Comparison of ENCODE assay signal across 8 mouse cellular contexts in genomic region chr15:93552169-93552568, GRCm38 (mm10). TPM values are rescaled to one million over a fixed set of nuclear protein-coding genes. Genes with fewer than 3 reads are reported as not detected.
DNase-seq lines count a peak whose midpoint lies in the region; ATAC-seq and TF ChIP-seq lines count a peak whose summit lies in the region.

No protein-coding gene starts in this region.

- H3K9me3 ChIP-seq in forebrain, embryonic 13.5 days (replicated peaks): no peaks in the 10 kb centered on the region
- no peaks in the 10 kb centered on the region for H3K9me3 ChIP-seq in liver, embryonic 12.5 days (replicated peaks)

- H3K4me1 ChIP-seq in forebrain, embryonic 13.5 days: 0 out of 2 replicates have a peak, but pooled peaks cover 4% of the 10 kb centered on the region
- H3K4me1 ChIP-seq in liver, embryonic 12.5 days: peaks cover 34% of the 10 kb centered on the region
- peaks cover 7% of the 10 kb centered on the region for H3K4me1 ChIP-seq in thymus, adult 2 months (replicated peaks; ENCODE audit: control insufficient read depth, insufficient read depth, low read length)

- H3K27ac ChIP-seq in forebrain, embryonic 13.5 days: no peak overlapping the region
- 0 out of 2 replicates have a peak overlapping the region, but pooled peaks have one; percentile 20 for H3K27ac ChIP-seq in liver, embryonic 12.5 days
- no peak overlapping the region for H3K27ac ChIP-seq in thymus, adult 2 months (ENCODE audit: control insufficient read depth, insufficient read depth, low read length)

- no peaks in the 10 kb centered on the region for H3K36me3 ChIP-seq in forebrain, embryonic 13.5 days (ENCODE audit: poor library complexity, severe bottlenecking)
- no peaks in the 10 kb centered on the region for H3K36me3 ChIP-seq in liver, embryonic 12.5 days
- H3K36me3 ChIP-seq in thymus, adult 2 months (ENCODE audit: control insufficient read depth, insufficient read depth, low read length): no peaks in the 10 kb centered on the region

- 1% methylated on average over 9 of the region's 9 CpGs for WGBS in forebrain, embryonic 13.5 days
- 4% methylated on average over 9 of the region's 9 CpGs for WGBS in liver, embryonic 12.5 days (ENCODE audit: insufficient replicate concordance)
- WGBS in thymus, adult 2 months: 17% methylated on average over 9 of the region's 9 CpGs

- H3K27me3 ChIP-seq in forebrain, embryonic 13.5 days: no peaks in the 10 kb centered on the region
- no peaks in the 10 kb centered on the region for H3K27me3 ChIP-seq in liver, embryonic 12.5 days (replicated peaks)
- no peaks in the 10 kb centered on the region for H3K27me3 ChIP-seq in thymus, adult 2 months (ENCODE audit: control insufficient read depth, insufficient read depth, low read length)

- no peak overlapping the region for H3K9ac ChIP-seq in forebrain, embryonic 13.5 days
- no peak overlapping the region for H3K9ac ChIP-seq in liver, embryonic 12.5 days

- H3K4me3 ChIP-seq in forebrain, embryonic 13.5 days: no peak overlapping the region
- H3K4me3 ChIP-seq in liver, embryonic 12.5 days: 0 out of 2 replicates have a peak overlapping the region, but pooled peaks have one; percentile 1
- H3K4me3 ChIP-seq in thymus, adult 2 months (ENCODE audit: control insufficient read depth, insufficient read depth, low read length): 0 out of 2 replicates have a peak overlapping the region, but pooled peaks have one; percentile 12

- H3K4me2 ChIP-seq in forebrain, embryonic 13.5 days: peak overlapping the region; percentile 34
- H3K4me2 ChIP-seq in liver, embryonic 12.5 days: peak overlapping the region; percentile 49

- DNase-seq in 3134 (ENCODE audit: extremely low read depth, insufficient read length, low spot score): peak; percentile 18
- DNase-seq in adrenal gland, postnatal 10 days: peak; percentile 84
- DNase-seq in hindlimb bud, embryonic 11.5 days (ENCODE audit: extremely low spot score, low read depth, low spot score): peak; percentile 61
- peak; percentile 29 to 33 for DNase-seq in natural killer cell, adult 2 months (ENCODE audit: low spot score in 2 of 2)
- DNase-seq in thymus, adult 2 months: peak; percentile 66
- no peak for DNase-seq in frontal cortex, postnatal 14 days (ENCODE audit: low spot score in 2 of 2)

- TF ChIP-seq CTCF in thymus, adult 2 months (IDR thresholded peaks at IDR 0.05; ENCODE audit: borderline replicate concordance, control insufficient read depth, extremely low read depth, insufficient read depth, low read length, poor library complexity): no peak

- no peak for TF ChIP-seq POLR2A in thymus, adult 2 months (IDR thresholded peaks at IDR 0.05; ENCODE audit: control insufficient read depth, extremely low read depth, insufficient read depth, low read length, poor library complexity)

- ATAC-seq in forebrain, embryonic 13.5 days: peak; percentile 68
- ATAC-seq in liver, embryonic 12.5 days: peak; percentile 83

RNA-seq across cellular contexts. Expression of gene Prickle1, which starts 43.5 kb away (rescaled TPM):
- 10 to 100 TPM; 21.0 to 23.8 TPM for total RNA-seq in adrenal gland, postnatal 10 days (2021)
- polyA plus RNA-seq in forebrain, embryonic 13.5 days (2015; fragmentation: Nextera tagmentation; extraction: Ambion mirVana): 5.6 and 6.9 TPM in 2 replicates
- polyA plus RNA-seq in liver, embryonic 12.5 days (2016; fragmentation: Nextera tagmentation; extraction: Ambion mirVana): 7.8 and 8.9 TPM in 2 replicates
- 9.7 and 13.1 TPM in 2 replicates for polyA plus RNA-seq in thymus, adult 2 months (2012; rRNA removed)

Comparison
In these comparisons a context has a peak if more than half of its experiments do, and no peak if none do; other contexts are left out.
1. DNase-seq: peak in 3134 (single experiment), adrenal gland, postnatal 10 days (single experiment), hindlimb bud, embryonic 11.5 days (single experiment), natural killer cell, adult 2 months (2 of 2) and thymus, adult 2 months (single experiment); none in frontal cortex, postnatal 14 days (0 of 2).